Mouse (Mus musculus) lung, embryonic 14.5 days (tissue): ENCODE results near the gene Stum. TPM values are rescaled to one million over a fixed set of nuclear protein-coding genes. Genes with fewer than 3 reads are reported as not detected.
A peak's percentile ranks its signal among the peaks of the same experiment; 100 is the strongest.
"Not testable (repeated sequence)": the region's sequence is repeated elsewhere in the genome, so short reads cannot be mapped to it uniquely, and the experiment has no call there.

Source experiments
- ATAC-seq: fragments of 200-750 bp; cut with Nextera tagmentation; 2 replicates; pipeline ENCODE4 v1.8.0; 2017; ENCODE audit warnings: mild to moderate bottlenecking, moderate TSS enrichment, moderate library complexity; ENCODE audit not compliant: insufficient read depth
- DNase-seq: peaks from one replicate; pipeline ENCODE4 v3.0.0-alpha.2; 2015
- H3K27ac ChIP-seq: fragments of 300-500 bp; sonication (generic); 2 replicates; pipeline ENCODE4 v1.5.1; 2014; ENCODE audit warnings: low read depth, mild to moderate bottlenecking, moderate library complexity
- H3K27me3 ChIP-seq: fragments of 300-500 bp; sonication (generic); 2 replicates; pipeline ENCODE4 v1.6.1; 2014; ENCODE audit warnings: low read length, control low read depth; ENCODE audit not compliant: insufficient read depth
- H3K36me3 ChIP-seq: fragments of 300-500 bp; sonication (generic); 2 replicates; pipeline ENCODE4 v1.6.1; 2014; ENCODE audit warnings: control low read depth; ENCODE audit not compliant: insufficient read depth
- H3K4me1 ChIP-seq: fragments of 300-500 bp; sonication (generic); 2 replicates; pipeline ENCODE4 v1.6.1; 2014; ENCODE audit warnings: antibody characterized with exemption, control low read depth; ENCODE audit not compliant: insufficient read depth
- H3K4me2 ChIP-seq: fragments of 300-500 bp; sonication (generic); 2 replicates; pipeline ENCODE4 v1.6.1; 2014; ENCODE audit warnings: mild to moderate bottlenecking
- H3K4me3 ChIP-seq: fragments of 300-500 bp; sonication (generic); 2 replicates; pipeline ENCODE4 v1.5.1; 2014; ENCODE audit warnings: low read depth, low read length
- H3K9ac ChIP-seq: fragments of 300-500 bp; sonication (generic); 2 replicates; pipeline ENCODE4 v1.6.1; 2014
- H3K9me3 ChIP-seq: fragments of 300-500 bp; sonication (generic); 2 replicates; pipeline ENCODE4 v1.6.1; 2016; ENCODE audit warnings: low read depth, low read length, control low read depth
- CTCF ChIP-seq: IDR thresholded peaks from 2 replicates; pipeline ENCODE4 v1.5.1; 2016; ENCODE audit warnings: antibody characterized with exemption, low read depth
- WGBS: fragments of 180-500 bp; shearing (Covaris S2); extraction: QIAGEN DNeasy Blood & Tissue Kit; methylation state at CpG from one replicate; pipeline ENCODE4 v1.1.7; 2014; 5-methylcytosine and 5-hydroxymethylcytosine counted together
- polyA plus RNA-seq: library from polyadenylated mRNA; unstranded; fragments of >200 nt; fragmentation: Nextera tagmentation; extraction: Ambion mirVana; gene quantifications from 2 replicates; pipeline ENCODE4 v1.2.1, GENCODE M21; 2014

Stum gene
- polyA plus RNA-seq, 1 experiment from 2014 or later, result not detected

- Histone ChIP-seq H3K9me3 (no peaks in the 10 kb centered on the region), H3K4me1 (no peaks in the 10 kb centered on the region), H3K4me3 (no peak overlapping the region), H3K27ac (no peak overlapping the region), H3K27me3 (no peaks in the 10 kb centered on the region), H3K9ac (no peak overlapping the region), H3K36me3 (no peaks in the 10 kb centered on the region), H3K4me2 (no peak overlapping the region)
- TF ChIP-seq CTCF, result no peak
- DNase-seq (no peak), ATAC-seq (no peak)
- 87% methylated on average over 8 of the region's 8 CpGs for WGBS
These were observed 36.2 kb upstream of the Stum start for GRCm38 (mm10) chr1:180519520-180519919.

GRCm38 (mm10) chr1:180518899-180519298, 35.6 kb upstream of the Stum start:
- H3K4me2 ChIP-seq, H3K4me3 ChIP-seq, H3K36me3 ChIP-seq, H3K4me1 ChIP-seq, DNase-seq, H3K27me3 ChIP-seq, H3K27ac ChIP-seq, ATAC-seq, H3K9ac ChIP-seq, H3K9me3 ChIP-seq: not testable (repeated sequence)
- 91% methylated on average over 7 of the region's 7 CpGs for WGBS

DNA sequence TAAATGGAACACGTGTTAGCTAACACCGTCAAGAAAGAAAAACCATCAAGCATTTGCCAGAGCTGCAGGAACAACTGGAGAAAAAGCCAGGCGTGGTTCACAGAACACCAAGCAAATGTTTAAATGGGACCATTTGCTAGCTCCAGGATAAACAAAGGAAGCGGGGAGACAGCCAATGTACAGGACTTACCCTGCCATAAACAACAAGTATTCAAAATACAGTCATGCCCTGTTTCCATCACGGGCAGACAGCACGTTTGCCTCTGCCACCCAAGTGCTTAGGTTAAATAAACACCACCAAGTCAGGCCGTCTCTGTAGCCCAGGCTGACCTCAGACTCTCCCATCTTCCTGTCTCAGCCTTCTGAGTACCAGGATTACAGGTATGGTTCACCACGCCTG, 35.1 kb upstream of the Stum start:
- Histone ChIP-seq H3K36me3 (no peaks in the 10 kb centered on the region), H3K4me2 (no peak overlapping the region), H3K27me3 (no peaks in the 10 kb centered on the region), H3K4me3 (no peak overlapping the region), H3K4me1 (no peaks in the 10 kb centered on the region), H3K9ac (no peak overlapping the region), H3K27ac (no peak overlapping the region), H3K9me3 (no peaks in the 10 kb centered on the region)
- WGBS, result 35% methylated on average over 8 of the region's 8 CpGs
- ATAC-seq, result no peak
- peak; percentile 32 for DNase-seq
- TF ChIP-seq CTCF, result no peak

DNA sequence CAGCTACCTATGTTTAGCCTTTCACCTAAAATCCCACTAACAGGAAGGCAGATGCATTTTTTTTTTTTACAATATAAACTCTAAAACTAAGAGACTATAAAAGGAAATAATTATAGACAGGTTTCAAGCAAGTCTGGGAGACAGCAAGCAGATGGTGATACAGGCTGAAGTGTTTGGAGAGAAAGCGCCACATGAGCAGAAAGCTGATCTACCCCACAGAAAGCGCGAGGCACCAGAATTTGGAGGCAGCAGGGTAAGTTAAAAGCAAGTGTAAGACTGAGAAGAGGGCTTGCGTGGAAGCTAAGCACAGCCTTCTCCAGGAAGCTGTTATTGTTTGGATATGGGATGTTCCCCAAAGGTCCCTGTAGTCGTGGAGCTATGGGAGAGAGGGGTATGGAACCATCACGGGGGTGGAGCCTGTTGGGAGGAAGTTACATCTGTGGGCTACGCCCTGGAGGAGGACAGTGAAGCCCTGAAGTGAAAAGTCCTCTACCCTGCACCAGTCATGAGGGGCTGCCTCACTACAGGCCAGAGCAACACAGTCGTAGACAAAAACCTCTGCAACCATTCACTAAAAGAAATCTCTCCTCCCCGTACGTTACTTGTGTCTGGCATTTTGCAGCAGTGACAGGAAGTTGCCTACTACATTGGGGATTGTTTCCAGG, 34.2 kb upstream of the Stum start:
- no peak for TF ChIP-seq CTCF
- Histone ChIP-seq H3K4me2 (no peak overlapping the region), H3K4me1 (no peaks in the 10 kb centered on the region), H3K9me3 (no peaks in the 10 kb centered on the region), H3K4me3 (no peak overlapping the region), H3K27ac (no peak overlapping the region), H3K9ac (no peak overlapping the region), H3K27me3 (no peaks in the 10 kb centered on the region), H3K36me3 (no peaks in the 10 kb centered on the region)
- WGBS, result 64% methylated on average over 10 of the region's 10 CpGs
- ATAC-seq, result peak; percentile 41; the same call in 1 of the 2 replicates
- no peak for DNase-seq

- DNase-seq, result no peak
- no peak for TF ChIP-seq CTCF
- H3K27me3 ChIP-seq, result no peaks in the 10 kb centered on the region
- no peak overlapping the region for H3K9ac ChIP-seq
- no peaks in the 10 kb centered on the region for H3K9me3 ChIP-seq
- no peak overlapping the region for H3K4me3 ChIP-seq
- peaks cover 7% of the 10 kb centered on the region; the same call in 1 of the 2 replicates for H3K4me1 ChIP-seq
- no peaks in the 10 kb centered on the region for H3K36me3 ChIP-seq
- no peak for ATAC-seq
- H3K27ac ChIP-seq, result no peak overlapping the region
- WGBS, result 74% methylated on average over 2 of the region's 2 CpGs
- no peak overlapping the region for H3K4me2 ChIP-seq
These were observed 30.8 kb upstream of the Stum start for GRCm38 (mm10) chr1:180514077-180514476.

- DNase-seq (peak; percentile 59), ATAC-seq (peak; percentile 62; the same call in 1 of the 2 replicates)
- H3K27me3 ChIP-seq, result no peaks in the 10 kb centered on the region
- H3K27ac ChIP-seq, result no peak overlapping the region; the same call in 1 of the 2 replicates
- no peaks in the 10 kb centered on the region for H3K36me3 ChIP-seq
- TF ChIP-seq CTCF, result no peak
- H3K4me1 ChIP-seq, result peaks cover 7% of the 10 kb centered on the region; the same call in 1 of the 2 replicates
- peak overlapping the region; percentile 32; the same call in 1 of the 2 replicates for H3K4me2 ChIP-seq
- WGBS, result 35% methylated on average over 4 of the region's 4 CpGs
- H3K4me3 ChIP-seq, result no peak overlapping the region
- H3K9me3 ChIP-seq, result no peaks in the 10 kb centered on the region
- no peak overlapping the region for H3K9ac ChIP-seq
These were observed 27.6 kb upstream of the Stum start for GRCm38 (mm10) chr1:180510879-180511278.

DNA sequence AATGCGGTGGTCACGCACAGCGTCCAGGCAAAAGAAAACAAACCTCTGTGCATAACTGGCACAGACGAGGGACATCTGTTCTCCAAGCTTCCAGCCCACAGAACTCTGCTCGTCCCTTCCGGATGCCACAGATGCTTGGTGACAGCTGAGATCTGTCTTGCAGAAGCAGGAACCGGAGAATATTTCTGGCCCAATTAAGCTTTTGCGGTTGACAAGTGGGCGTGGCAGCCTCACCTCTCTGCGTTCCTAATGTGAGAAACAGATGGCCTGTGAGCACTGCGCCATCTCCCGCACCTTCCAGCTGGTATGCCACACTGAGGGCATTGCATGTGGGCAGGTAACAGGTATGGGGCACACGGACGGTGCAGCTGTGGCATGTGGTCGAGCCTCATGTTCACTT, 27.1 kb upstream of the Stum start:
- WGBS, result 21% methylated on average over 15 of the region's 15 CpGs
- H3K9ac ChIP-seq, result no peak overlapping the region
- ATAC-seq (peak; percentile 87), DNase-seq (peak; percentile 77)
- H3K27me3 ChIP-seq, result no peaks in the 10 kb centered on the region
- H3K4me2 ChIP-seq, result peak overlapping the region; percentile 32; the same call in 1 of the 2 replicates
- H3K9me3 ChIP-seq, result no peaks in the 10 kb centered on the region
- no peak overlapping the region; the same call in 1 of the 2 replicates for H3K27ac ChIP-seq
- H3K4me3 ChIP-seq, result no peak overlapping the region
- no peaks in the 10 kb centered on the region for H3K36me3 ChIP-seq
- TF ChIP-seq CTCF, result no peak
- peaks cover 7% of the 10 kb centered on the region; the same call in 1 of the 2 replicates for H3K4me1 ChIP-seq
